Mouse (Mus musculus): Measurements from ENCODE around the gene Bcl2l10.

DNA sequence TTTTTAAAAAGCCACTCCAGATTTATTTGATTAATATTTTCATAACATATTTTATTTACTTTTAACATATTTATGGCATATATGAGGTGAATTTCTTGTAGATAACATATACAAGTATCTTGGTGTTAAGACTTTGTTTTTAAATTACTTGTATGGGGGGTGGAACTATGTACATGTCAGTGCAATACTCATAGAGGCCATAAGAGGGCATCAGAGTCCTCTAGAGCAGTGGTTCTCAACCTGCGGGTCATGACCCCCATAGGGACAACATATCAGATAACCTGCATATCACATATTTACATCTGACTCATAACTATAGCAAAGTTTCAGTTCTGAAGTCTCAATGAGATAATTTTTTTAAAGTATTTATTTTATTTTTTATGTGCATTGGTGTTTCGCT lies 48.2 kb upstream of the Bcl2l10 start:
- TF ChIP-seq CTCF (conservative IDR thresholded peaks at IDR 0.05 in 1 of 2, IDR thresholded peaks at IDR 0.05 in 1 of 2; ENCODE audit: low read depth in 2 of 2, low read length in 2 of 2) (peak; percentile 17 to 58; a peak in 2 of 4 replicates), USF1 (IDR thresholded peaks at IDR 0.05; ENCODE audit: low read depth, low read length) (no peak), POLR2A (IDR thresholded peaks at IDR 0.05; ENCODE audit: low read depth, low read length) (no peak), EP300 (IDR thresholded peaks at IDR 0.05; ENCODE audit: low read length) (no peak), BHLHE40 (IDR thresholded peaks at IDR 0.05; ENCODE audit: low read depth, low read length) (no peak)
